Mouse (Mus musculus): Measurements from ENCODE around the gene Skint2. TPM values are rescaled to one million over a fixed set of nuclear protein-coding genes. Genes with fewer than 3 reads are reported as not detected.

Gene Skint2
- polyA plus RNA-seq (2011; ENCODE audit: insufficient read length, low read depth, missing spikeins) = not detected in 2 replicates

DNA sequence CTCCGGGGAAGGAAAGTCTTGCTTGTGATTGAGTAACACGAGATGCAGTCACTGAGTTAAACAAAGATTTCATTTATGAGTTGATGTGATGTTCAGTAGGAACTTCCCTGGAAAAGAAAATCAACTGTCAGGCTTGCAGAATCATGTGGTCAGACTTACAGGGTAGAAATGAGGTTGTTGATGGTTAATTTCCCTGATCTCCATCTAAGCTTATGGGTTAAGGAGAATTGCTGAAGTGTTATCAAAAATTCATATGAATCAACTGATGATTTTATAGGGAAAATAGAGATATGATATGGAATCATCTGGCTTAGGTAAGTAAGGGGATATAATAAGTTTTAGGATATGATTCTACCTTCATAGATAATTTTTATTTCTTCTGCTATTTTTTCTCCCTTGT, at the start of gene Skint2:
TSS of gene Skint2 (plus strand) at position 301 of the 400 bp plus-strand sequence.
- Histone ChIP-seq H3K4me1 (ENCODE audit: control insufficient read depth, insufficient read depth, low read length) (no peaks in the 10 kb centered on the region), H3K4me3 (ENCODE audit: insufficient read depth, low read length) (no peak within 1 kb of the TSS), H3K27ac (ENCODE audit: insufficient read depth, low read length) (no peak within 1 kb of the TSS)
- TF ChIP-seq POLR2A (IDR thresholded peaks at IDR 0.05; ENCODE audit: low read depth, low read length) (no peak), CTCF (IDR thresholded peaks at IDR 0.05; ENCODE audit: borderline replicate concordance, insufficient read depth, low read length) (no peak)

Other genes starting within 250 kb of the Skint2 start
- gene Skint9, start 123.2 kb upstream of the Skint2 start, polyA plus RNA-seq (2011; ENCODE audit: insufficient read length, low read depth, missing spikeins) = not detected in 2 replicates
- gene Skint10, start 217.7 kb downstream of the Skint2 start, polyA plus RNA-seq (2011; ENCODE audit: insufficient read length, low read depth, missing spikeins) = not detected in 2 replicates